Mouse (Mus musculus): ENCODE measurements at regions not wholly inside any gene's neighbourhood (a gene's known extent, or its start where the extent isn't known, plus 50 kb on each side); places are given as distances from the start of the nearest gene placed in this dataset.
"Not testable (repeated sequence)": the region's sequence is repeated elsewhere in the genome, so short reads cannot be mapped to it uniquely, and the experiment has no call there.

DNA sequence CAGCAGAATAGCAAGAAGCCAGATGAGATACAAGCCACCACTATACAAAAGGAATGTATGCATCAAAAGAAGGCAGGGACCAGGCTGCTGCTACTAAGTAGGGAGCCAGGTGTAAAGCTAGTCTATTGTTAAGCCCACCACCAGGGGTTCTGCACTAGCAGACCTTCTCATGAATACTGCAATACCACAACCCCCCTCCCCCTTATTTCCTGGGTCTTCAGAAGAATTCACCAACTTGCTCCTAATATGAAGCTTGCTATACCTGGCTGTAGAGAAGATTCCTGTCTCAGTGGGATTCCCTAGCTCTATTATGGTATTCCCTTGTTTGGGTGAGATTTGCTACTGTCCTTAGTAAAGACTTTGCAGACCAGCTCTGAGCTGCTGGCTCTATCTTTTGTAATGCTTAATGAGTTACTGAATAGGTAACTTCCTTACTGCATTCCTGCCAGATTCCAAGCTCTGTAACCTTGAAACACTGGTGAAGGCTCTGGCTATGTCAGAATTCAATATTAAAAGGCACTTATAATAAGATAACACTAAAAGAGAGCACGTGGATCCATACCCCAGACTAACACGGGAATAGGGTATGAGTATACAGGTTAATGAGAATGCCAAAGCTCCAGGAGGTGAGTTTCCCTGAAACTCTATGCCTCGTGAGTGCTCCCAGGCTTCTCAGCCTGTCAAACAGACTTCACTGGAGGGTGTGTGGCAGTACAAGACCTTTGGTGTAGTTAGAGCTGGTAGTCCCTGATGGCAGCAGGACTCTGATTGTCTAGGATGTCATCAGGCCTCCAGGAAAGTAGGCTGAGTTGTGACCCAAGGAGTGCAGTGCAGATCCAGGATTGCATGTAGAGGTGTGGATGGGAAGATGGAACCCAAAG, 455.5 kb downstream of the Plxdc2 start:
- H3K4me1 ChIP-seq (replicated peaks); H3K27me3 ChIP-seq; ATAC-seq (replicated peaks; ENCODE audit: insufficient number of reproducible peaks, insufficient read depth, low FRiP score, low read depth); H3K4me3 ChIP-seq; H3K4me2 ChIP-seq; H3K36me3 ChIP-seq; H3K27ac ChIP-seq; H3K9me3 ChIP-seq (replicated peaks); H3K9ac ChIP-seq: not testable (repeated sequence)
- WGBS: 57% methylated on average over 3 of the region's 3 CpGs

DNA sequence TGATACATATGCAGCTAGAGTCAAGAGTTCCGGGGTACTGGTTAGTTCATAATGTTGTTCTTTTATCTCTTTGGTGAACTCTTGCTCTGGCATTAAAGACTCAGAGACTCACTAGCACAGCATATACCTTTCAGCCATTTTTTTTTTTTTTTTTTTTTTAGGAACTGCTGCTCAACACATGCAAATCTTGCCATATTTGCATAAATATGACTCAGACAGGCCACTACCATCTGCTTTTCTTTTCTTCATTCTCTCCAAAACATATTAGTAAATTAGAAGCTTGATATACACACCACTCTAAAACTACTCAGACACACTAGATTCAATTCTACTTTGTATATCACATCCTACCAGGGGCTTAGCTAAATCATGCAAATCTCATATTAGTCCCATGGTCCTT, 464.3 kb downstream of the Plxdc2 start:
- H3K4me2 ChIP-seq: no peak overlapping the region
- WGBS: 100% methylated on average over 1 of the region's 1 CpGs
- ATAC-seq (replicated peaks; ENCODE audit: insufficient number of reproducible peaks, insufficient read depth, low FRiP score, low read depth): no peak
- no peaks in the 10 kb centered on the region for H3K9me3 ChIP-seq (replicated peaks)
- H3K4me3 ChIP-seq: no peak overlapping the region
- no peak overlapping the region for H3K27ac ChIP-seq
- peaks cover 3% of the 10 kb centered on the region; the same call in 1 of the 2 replicates for H3K4me1 ChIP-seq (replicated peaks)
- no peaks in the 10 kb centered on the region for H3K27me3 ChIP-seq
- H3K9ac ChIP-seq: no peak overlapping the region
- no peaks in the 10 kb centered on the region for H3K36me3 ChIP-seq

DNA sequence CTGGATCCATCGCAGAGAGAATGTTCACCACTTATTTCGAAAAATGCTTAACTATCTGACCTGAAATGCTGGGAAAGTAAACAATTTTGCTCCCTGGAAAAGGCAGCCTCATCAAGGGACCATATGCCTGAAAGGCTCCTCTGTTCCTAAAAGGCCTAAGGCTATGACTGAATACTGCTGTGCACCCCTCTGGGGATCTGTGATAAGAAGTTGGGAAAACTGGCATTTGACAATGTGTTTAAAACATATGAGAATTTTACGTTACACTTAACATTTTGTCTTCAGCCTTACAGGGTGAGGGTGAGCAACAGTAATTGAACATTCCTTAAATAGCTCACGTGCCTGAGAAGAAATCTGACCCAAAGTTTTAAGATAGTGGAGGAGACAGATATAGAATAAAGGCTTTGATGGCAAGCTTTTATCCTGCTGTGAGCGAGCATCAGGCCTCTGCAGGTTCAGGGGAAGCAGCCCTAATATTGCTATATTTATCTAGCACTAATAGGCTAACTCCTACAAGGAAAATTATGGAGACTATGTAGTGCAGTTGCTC, 468.7 kb downstream of the Plxdc2 start:
- Histone ChIP-seq H3K4me3 (no peak overlapping the region), H3K9me3 (replicated peaks) (no peaks in the 10 kb centered on the region), H3K9ac (no peak overlapping the region), H3K4me2 (no peak overlapping the region), H3K36me3 (no peaks in the 10 kb centered on the region), H3K27ac (no peak overlapping the region), H3K4me1 (replicated peaks) (peaks cover 3% of the 10 kb centered on the region; the same call in 1 of the 2 replicates), H3K27me3 (no peaks in the 10 kb centered on the region)
- ATAC-seq (replicated peaks; ENCODE audit: insufficient number of reproducible peaks, insufficient read depth, low FRiP score, low read depth): no peak
- WGBS: 39% methylated on average over 5 of the region's 5 CpGs

DNA sequence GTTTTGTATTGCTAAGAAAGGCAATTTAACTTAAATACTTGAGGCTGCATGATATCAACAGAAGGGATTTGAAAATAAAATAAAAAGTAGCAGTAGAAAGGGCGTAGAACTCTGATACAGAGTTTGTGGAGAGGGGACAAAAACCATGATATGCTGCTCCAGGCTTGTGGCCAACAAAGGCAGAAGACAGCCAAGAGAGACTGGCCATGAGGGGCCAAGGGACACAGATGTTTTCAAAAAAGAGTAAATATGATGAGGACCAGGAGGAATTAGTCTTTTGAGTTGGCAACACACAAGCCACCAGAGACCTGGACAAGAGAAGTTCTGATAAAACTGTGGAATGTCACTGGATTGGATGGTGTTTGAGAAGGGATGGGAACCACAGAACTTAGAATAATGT, 471.2 kb downstream of the Plxdc2 start:
- H3K4me1 ChIP-seq (replicated peaks): peaks cover 3% of the 10 kb centered on the region; the same call in 1 of the 2 replicates
- no peaks in the 10 kb centered on the region for H3K36me3 ChIP-seq
- 76% methylated on average over 1 of the region's 1 CpGs for WGBS
- no peak overlapping the region for H3K4me3 ChIP-seq
- no peak for ATAC-seq (replicated peaks; ENCODE audit: insufficient number of reproducible peaks, insufficient read depth, low FRiP score, low read depth)
- H3K27ac ChIP-seq: no peak overlapping the region
- H3K27me3 ChIP-seq: no peaks in the 10 kb centered on the region
- no peaks in the 10 kb centered on the region for H3K9me3 ChIP-seq (replicated peaks)
- H3K4me2 ChIP-seq: no peak overlapping the region
- H3K9ac ChIP-seq: no peak overlapping the region

DNA sequence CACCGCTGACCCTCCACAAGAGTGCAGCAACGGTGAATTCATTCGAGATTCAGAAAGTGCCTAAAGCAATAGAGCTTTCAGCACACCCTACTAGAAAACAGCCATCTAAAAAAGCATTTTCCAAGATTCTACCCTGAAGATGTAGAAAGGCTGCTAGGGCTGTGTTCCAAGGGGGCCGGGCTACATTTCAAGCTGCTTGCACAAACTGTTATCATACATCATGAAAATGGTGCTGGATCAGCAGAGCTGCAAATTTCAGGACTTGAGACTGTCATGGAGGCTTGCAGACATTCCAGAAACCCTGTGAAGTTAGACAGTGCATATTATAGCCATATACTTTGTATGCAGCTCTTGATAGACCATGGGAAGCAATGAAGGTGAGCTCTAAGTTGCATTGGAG, 479.9 kb downstream of the Plxdc2 start:
- Histone ChIP-seq H3K4me3 (no peak overlapping the region), H3K4me2 (no peak overlapping the region), H3K4me1 (replicated peaks) (no peaks in the 10 kb centered on the region), H3K27me3 (no peaks in the 10 kb centered on the region), H3K9me3 (replicated peaks) (no peaks in the 10 kb centered on the region), H3K27ac (no peak overlapping the region), H3K36me3 (no peaks in the 10 kb centered on the region), H3K9ac (no peak overlapping the region)
- ATAC-seq (replicated peaks; ENCODE audit: insufficient number of reproducible peaks, insufficient read depth, low FRiP score, low read depth): no peak
- WGBS: 66% methylated on average over 4 of the region's 4 CpGs

DNA sequence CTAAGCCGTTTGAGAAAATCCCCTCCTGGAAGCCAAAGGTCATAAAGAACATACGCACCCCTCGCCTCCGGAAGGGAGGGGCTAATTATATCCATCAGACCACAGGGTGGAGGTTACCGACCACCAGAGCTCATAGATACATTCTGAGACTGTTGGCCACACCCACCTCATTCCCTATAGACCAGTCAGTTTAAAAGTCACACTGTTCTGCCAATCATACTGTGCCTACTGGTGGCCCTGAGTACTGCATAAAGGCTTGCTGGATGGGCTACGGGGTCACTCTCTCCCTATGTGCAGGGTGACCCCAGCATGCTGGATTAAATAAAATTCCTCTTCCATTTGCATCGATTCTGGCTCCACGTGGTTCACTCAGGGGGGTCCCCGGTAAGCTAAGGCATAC, 482.6 kb downstream of the Plxdc2 start:
- no peaks in the 10 kb centered on the region for H3K27me3 ChIP-seq
- no peaks in the 10 kb centered on the region for H3K36me3 ChIP-seq
- no peak overlapping the region for H3K4me3 ChIP-seq
- no peak overlapping the region for H3K9ac ChIP-seq
- H3K27ac ChIP-seq: no peak overlapping the region
- 83% methylated on average over 9 of the region's 9 CpGs for WGBS
- H3K4me2 ChIP-seq: no peak overlapping the region
- ATAC-seq (replicated peaks; ENCODE audit: insufficient number of reproducible peaks, insufficient read depth, low FRiP score, low read depth): no peak
- no peaks in the 10 kb centered on the region for H3K4me1 ChIP-seq (replicated peaks)
- no peaks in the 10 kb centered on the region for H3K9me3 ChIP-seq (replicated peaks)

DNA sequence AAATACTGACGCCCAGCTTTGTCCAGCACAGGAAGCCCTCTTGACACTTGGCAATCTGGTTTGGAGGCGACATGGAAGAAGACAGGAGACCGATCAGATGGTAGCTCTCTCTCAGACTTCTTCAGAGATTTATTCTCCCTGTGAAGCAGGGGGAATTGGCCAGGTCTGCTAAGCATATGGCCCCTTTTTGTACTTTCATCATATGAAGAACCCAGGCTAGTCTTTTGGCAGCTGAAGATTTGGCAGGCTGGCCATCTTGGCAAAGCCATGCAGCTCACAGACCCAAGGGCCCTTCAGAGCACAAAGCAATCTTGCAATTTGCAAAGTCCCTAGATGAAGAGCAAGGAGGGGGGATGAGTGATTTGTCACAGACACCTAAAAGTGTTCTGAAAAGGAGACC, 493.8 kb downstream of the Plxdc2 start:
- 47% methylated on average over 3 of the region's 3 CpGs for WGBS
- Histone ChIP-seq H3K36me3 (no peaks in the 10 kb centered on the region), H3K4me3 (no peak overlapping the region), H3K4me1 (replicated peaks) (peaks cover 4% of the 10 kb centered on the region; the same call in 1 of the 2 replicates), H3K9me3 (replicated peaks) (no peaks in the 10 kb centered on the region), H3K9ac (no peak overlapping the region), H3K4me2 (no peak overlapping the region), H3K27ac (no peak overlapping the region), H3K27me3 (no peaks in the 10 kb centered on the region)
- ATAC-seq (replicated peaks; ENCODE audit: insufficient number of reproducible peaks, insufficient read depth, low FRiP score, low read depth): no peak

DNA sequence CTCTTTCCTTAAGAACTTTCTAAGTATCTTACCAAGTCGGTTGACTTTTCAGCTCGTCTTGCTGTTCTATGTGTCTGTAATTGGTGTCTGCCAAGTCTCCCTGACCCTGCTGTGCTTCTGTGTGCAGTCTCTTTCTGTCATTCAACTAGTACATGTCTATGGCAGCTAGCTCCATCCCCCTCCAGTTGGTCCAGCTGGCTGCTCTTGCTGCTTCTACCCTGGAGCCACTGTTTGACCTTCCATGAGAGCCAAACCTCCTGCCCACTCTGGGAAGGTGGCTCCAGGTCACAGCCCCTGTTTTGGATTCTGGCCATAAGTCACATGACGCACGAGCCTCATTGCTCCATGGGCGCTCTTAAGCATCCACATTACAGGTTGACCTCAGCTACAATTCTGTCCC, 504.0 kb downstream of the Plxdc2 start:
- Histone ChIP-seq H3K4me1 (replicated peaks) (no peaks in the 10 kb centered on the region), H3K4me2 (no peak overlapping the region), H3K9me3 (replicated peaks) (no peaks in the 10 kb centered on the region), H3K27ac (no peak overlapping the region), H3K9ac (no peak overlapping the region), H3K4me3 (no peak overlapping the region), H3K36me3 (no peaks in the 10 kb centered on the region), H3K27me3 (no peaks in the 10 kb centered on the region)
- no peak for ATAC-seq (replicated peaks; ENCODE audit: insufficient number of reproducible peaks, insufficient read depth, low FRiP score, low read depth)
- WGBS: 79% methylated on average over 5 of the region's 5 CpGs

DNA sequence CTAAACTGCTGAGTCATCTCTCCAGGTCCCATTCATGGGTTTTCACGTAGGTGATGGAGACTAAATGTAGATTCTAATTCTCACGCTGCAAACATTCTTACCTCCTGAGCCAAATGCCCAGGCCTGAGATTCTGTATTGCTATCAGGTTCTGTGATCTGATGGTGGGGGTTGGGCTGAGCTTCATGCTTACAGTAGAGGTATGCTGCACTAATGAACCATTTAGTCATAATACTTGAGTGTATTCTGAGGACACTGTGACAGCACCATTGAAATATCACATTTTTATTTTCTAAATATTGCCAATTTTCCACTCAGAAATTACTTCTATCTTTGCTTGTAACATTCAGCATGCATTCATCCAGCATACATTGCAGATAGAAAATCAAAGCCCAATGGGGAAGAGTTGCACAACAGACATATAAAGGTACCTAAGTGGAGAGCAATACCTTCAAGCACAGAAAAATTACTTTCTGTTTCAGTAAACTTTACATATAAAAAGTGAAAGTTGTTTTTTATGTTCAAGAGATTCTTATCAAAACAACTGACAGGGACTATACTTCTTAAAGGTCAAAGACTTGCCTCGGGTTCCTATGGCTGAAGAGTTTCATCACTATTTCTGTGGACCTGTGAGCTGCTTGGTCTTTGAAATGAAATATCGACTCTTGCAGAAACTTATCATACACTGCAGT, 510.2 kb downstream of the Plxdc2 start:
- H3K27me3 ChIP-seq: no peaks in the 10 kb centered on the region
- no peaks in the 10 kb centered on the region for H3K9me3 ChIP-seq (replicated peaks)
- 82% methylated on average over 4 of the region's 4 CpGs for WGBS
- no peak overlapping the region for H3K4me3 ChIP-seq
- no peak overlapping the region for H3K4me2 ChIP-seq
- no peaks in the 10 kb centered on the region for H3K36me3 ChIP-seq
- no peak overlapping the region for H3K27ac ChIP-seq
- ATAC-seq (replicated peaks; ENCODE audit: insufficient number of reproducible peaks, insufficient read depth, low FRiP score, low read depth): no peak
- H3K9ac ChIP-seq: no peak overlapping the region
- H3K4me1 ChIP-seq (replicated peaks): no peaks in the 10 kb centered on the region

DNA sequence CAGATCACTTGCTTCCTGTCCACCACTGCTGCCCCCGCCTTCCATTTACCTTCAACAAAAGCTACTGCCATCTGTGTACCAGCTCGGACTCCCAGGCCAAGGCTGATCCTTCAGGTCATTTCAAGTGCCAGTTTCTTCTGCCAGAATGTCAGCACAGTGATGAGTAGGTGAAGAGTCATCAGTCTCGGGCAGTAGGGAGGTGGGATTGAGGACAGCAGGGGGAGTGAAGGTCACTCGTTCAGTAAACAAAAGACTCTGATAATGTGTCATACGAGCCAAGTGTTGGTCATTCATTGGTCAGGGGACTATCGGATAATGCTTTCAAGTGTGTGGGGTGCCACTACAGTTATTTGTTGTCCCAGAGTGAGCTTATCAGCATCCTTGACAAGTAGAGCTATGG, 536.3 kb downstream of the Plxdc2 start:
- not testable (repeated sequence) for H3K9me3 ChIP-seq (replicated peaks); H3K4me2 ChIP-seq; H3K9ac ChIP-seq; H3K4me1 ChIP-seq (replicated peaks); H3K27ac ChIP-seq; H3K27me3 ChIP-seq; H3K4me3 ChIP-seq; H3K36me3 ChIP-seq; ATAC-seq (replicated peaks; ENCODE audit: insufficient number of reproducible peaks, insufficient read depth, low FRiP score, low read depth)
- 27% methylated on average over 6 of the region's 6 CpGs for WGBS

DNA sequence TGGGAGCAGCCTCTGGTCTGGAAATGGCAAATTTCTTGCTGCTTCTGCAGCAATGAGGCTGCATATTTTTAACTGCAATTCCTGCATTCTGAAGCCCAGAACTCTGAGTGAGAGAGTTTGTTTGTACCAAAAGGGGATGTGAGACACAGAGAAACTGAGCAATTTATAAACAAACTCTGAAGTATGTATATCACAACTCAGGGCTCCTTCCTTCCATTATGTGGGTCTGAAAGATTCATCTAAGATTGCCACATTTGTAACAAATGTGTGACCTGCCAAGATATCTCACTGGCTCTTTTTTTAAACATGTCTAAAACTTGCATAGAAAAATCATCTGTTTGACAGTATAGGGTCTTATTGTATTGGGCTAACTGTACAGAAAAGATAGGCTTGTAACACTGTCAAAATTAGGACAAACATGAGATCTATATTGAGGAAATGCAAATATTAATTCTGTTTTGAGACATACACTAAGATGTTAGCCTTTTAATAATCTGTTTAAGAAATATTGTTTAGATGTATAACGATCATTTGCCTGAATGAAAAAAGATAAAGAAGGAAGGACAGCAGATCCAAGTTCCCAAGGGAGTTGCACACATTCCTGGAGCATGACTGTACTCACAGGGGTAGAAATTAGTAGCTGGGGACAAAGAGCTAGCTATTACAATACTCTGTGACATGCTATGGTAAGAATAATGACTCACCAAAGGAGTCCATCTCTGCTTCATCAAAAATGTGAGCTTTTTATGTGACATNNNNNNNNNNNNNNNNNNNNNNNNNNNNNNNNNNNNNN, 553.3 kb downstream of the Plxdc2 start:
- Histone ChIP-seq H3K27ac (no peak overlapping the region), H3K4me2 (no peak overlapping the region), H3K4me3 (no peak overlapping the region), H3K9ac (no peak overlapping the region), H3K36me3 (no peaks in the 10 kb centered on the region), H3K9me3 (replicated peaks) (no peaks in the 10 kb centered on the region), H3K4me1 (replicated peaks) (no peaks in the 10 kb centered on the region), H3K27me3 (no peaks in the 10 kb centered on the region)
- no peak for ATAC-seq (replicated peaks; ENCODE audit: insufficient number of reproducible peaks, insufficient read depth, low FRiP score, low read depth)
- WGBS: 12% methylated on average over 1 of the region's 1 CpGs

All from heart, embryonic 15.5 days (tissue).